Mouse (Mus musculus): ENCODE results near the gene Gadd45gip1. TPM values are rescaled to one million over a fixed set of nuclear protein-coding genes. Genes with fewer than 3 reads are reported as not detected.

Gadd45gip1 gene
- polyA plus RNA-seq, 1 experiment from 2014 or later: 44.2 TPM

GRCm38 (mm10) chr8:84797256-84797797 is 34.0 kb upstream of the Gadd45gip1 start:
- peaks cover 13% of the 10 kb centered on the region; the same call in 1 of the 2 replicates for H3K36me3 ChIP-seq (ENCODE audit: insufficient read depth)
- H3K27me3 ChIP-seq (ENCODE audit: insufficient read depth, low read length): peaks cover 22% of the 10 kb centered on the region
- no peak for ATAC-seq (ENCODE audit: insufficient read depth)
- WGBS: 83% methylated on average over 15 of the region's 15 CpGs
- H3K4me2 ChIP-seq: no peak overlapping the region
- no peaks in the 10 kb centered on the region for H3K9me3 ChIP-seq (ENCODE audit: low read depth, low read length)
- no peak for DNase-seq
- H3K4me3 ChIP-seq (ENCODE audit: low read depth, low read length): no peak overlapping the region
- no peak overlapping the region for H3K27ac ChIP-seq (ENCODE audit: low read depth)
- H3K9ac ChIP-seq: no peak overlapping the region
- peaks cover 28% of the 10 kb centered on the region for H3K4me1 ChIP-seq (ENCODE audit: insufficient read depth)
- TF ChIP-seq CTCF (IDR thresholded peaks at IDR 0.05; ENCODE audit: low read depth): no peak

DNA sequence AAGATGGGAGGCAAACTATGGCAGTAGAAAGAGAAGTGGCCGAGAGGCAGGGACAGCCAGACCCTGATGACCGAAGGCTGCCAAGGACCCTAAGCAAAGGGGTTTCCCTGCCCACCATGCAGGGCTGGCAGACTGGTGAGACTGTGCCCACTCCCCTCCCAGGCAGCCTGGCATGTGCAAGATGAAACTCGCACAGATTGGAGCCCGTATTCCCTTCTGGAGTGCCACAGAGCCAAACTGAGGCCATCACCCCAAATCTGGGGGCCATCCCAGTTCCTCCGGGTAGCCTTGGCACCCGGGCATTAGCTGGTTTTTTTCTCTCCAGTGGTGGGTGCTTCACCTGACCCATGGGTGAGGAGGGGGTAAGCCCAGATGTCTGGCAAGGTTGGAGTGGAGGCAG is 33.4 kb upstream of the Gadd45gip1 start:
- Histone ChIP-seq H3K9me3 (ENCODE audit: low read depth, low read length) (no peaks in the 10 kb centered on the region), H3K4me1 (ENCODE audit: insufficient read depth) (peaks cover 28% of the 10 kb centered on the region), H3K4me3 (ENCODE audit: low read depth, low read length) (peak overlapping the region; percentile 74), H3K27ac (ENCODE audit: low read depth) (no peak overlapping the region), H3K9ac (peak overlapping the region; percentile 17; the same call in 1 of the 2 replicates), H3K36me3 (ENCODE audit: insufficient read depth) (peaks cover 13% of the 10 kb centered on the region; the same call in 1 of the 2 replicates), H3K4me2 (peak overlapping the region; percentile 89), H3K27me3 (ENCODE audit: insufficient read depth, low read length) (peaks cover 22% of the 10 kb centered on the region)
- DNase-seq (no peak), ATAC-seq (ENCODE audit: insufficient read depth) (no peak)
- 73% methylated on average over 6 of the region's 6 CpGs for WGBS
- TF ChIP-seq CTCF (IDR thresholded peaks at IDR 0.05; ENCODE audit: low read depth): no peak

DNA sequence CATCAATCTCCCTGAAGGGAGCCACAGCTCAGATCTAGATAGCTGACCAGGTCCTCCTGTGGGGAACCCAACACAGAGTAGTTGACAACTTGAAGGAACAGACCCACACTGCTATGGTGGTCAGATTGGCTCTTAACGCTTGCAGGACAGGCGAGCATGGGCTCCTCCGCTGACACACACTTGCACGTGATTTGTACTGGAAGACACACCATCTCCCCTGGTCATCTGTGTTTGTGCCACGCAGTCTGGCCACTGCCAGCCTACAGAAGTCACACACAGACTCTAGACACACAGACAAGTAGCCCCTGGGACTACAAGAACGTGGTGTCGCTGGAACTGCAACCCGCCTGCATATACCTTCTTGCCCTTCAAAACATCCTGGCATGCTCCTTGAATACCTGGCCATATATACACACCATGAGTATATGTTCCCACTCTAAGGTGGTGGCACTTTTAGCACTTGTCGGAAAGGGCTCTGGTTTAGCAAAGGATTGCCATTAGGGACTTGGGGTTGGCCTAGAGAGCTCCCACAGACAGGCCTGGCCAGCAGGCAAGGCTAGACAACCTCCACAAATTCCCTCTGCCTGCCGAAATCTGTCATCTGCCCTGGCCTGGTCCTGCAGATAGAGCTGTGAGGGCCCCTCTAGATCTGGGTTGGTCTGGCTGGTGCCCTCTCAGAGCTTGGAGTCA is 32.7 kb upstream of the Gadd45gip1 start:
- H3K4me3 ChIP-seq (ENCODE audit: low read depth, low read length): peak overlapping the region; percentile 74
- peak overlapping the region; percentile 89 for H3K4me2 ChIP-seq
- DNase-seq: no peak
- no peak for ATAC-seq (ENCODE audit: insufficient read depth)
- peak overlapping the region; percentile 99 for H3K9ac ChIP-seq
- peaks cover 22% of the 10 kb centered on the region for H3K27me3 ChIP-seq (ENCODE audit: insufficient read depth, low read length)
- whole genome bisulfite sequencing: 53% methylated on average over 10 of the region's 10 CpGs
- H3K27ac ChIP-seq (ENCODE audit: low read depth): peak overlapping the region; percentile 93; the same call in 1 of the 2 replicates
- no peaks in the 10 kb centered on the region for H3K9me3 ChIP-seq (ENCODE audit: low read depth, low read length)
- H3K4me1 ChIP-seq (ENCODE audit: insufficient read depth): peaks cover 27% of the 10 kb centered on the region
- TF ChIP-seq CTCF (IDR thresholded peaks at IDR 0.05; ENCODE audit: low read depth): no peak
- H3K36me3 ChIP-seq (ENCODE audit: insufficient read depth): peaks cover 13% of the 10 kb centered on the region; the same call in 1 of the 2 replicates

DNA sequence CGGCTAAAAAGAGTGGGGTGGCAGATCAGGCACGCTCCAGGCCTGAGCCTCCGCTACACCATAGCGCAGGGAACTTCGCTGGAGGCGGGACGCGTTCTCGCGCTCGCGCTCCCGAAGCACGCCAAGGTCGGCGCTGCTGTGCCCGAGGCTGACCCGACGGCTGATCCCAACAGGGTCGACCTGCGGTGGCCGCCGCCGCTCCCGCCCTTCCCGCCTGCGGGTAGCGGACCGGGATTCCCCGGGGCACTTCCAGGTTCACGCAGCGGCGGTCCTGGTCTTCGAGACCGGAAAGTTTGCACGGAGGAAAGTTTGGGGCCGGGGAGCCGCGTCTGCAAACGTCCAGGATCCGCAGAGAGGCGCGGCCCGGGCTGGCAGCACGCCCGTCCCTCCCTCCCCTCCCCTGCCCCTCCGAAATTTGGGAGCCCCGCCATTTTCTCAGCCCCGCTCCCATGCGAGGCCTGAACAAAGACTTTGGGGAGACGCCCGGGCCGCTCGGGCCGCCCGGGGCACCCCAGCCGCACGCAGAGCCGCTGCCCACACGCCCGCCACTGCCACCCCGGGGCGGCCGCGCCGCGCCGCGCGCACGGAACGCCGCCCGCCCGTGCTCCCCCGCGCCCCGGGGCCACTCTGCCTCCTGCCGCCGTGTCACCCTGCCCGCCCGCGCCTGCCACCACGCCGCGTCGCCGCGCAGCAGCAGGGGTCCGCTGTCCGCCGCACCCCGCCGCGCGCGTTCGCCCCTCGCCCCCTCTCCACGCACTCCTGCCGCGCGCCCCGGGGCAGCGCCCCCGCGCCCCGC is 32.0 kb upstream of the Gadd45gip1 start:
- peak; percentile 36 for ATAC-seq (ENCODE audit: insufficient read depth)
- peak overlapping the region; percentile 74 for H3K4me3 ChIP-seq (ENCODE audit: low read depth, low read length)
- peak; percentile 84 for DNase-seq
- TF ChIP-seq CTCF (IDR thresholded peaks at IDR 0.05; ENCODE audit: low read depth): 0 out of 2 replicates have a peak, but pooled peaks have one; percentile 5
- peak overlapping the region; percentile 99 for H3K9ac ChIP-seq
- peaks cover 22% of the 10 kb centered on the region for H3K4me1 ChIP-seq (ENCODE audit: insufficient read depth)
- no peaks in the 10 kb centered on the region for H3K9me3 ChIP-seq (ENCODE audit: low read depth, low read length)
- WGBS: under 1% methylated on average over 86 of the region's 108 CpGs
- H3K4me2 ChIP-seq: peak overlapping the region; percentile 89
- H3K27ac ChIP-seq (ENCODE audit: low read depth): peak overlapping the region; percentile 93
- H3K27me3 ChIP-seq (ENCODE audit: insufficient read depth, low read length): peaks cover 22% of the 10 kb centered on the region
- peaks cover 13% of the 10 kb centered on the region; the same call in 1 of the 2 replicates for H3K36me3 ChIP-seq (ENCODE audit: insufficient read depth)

DNA sequence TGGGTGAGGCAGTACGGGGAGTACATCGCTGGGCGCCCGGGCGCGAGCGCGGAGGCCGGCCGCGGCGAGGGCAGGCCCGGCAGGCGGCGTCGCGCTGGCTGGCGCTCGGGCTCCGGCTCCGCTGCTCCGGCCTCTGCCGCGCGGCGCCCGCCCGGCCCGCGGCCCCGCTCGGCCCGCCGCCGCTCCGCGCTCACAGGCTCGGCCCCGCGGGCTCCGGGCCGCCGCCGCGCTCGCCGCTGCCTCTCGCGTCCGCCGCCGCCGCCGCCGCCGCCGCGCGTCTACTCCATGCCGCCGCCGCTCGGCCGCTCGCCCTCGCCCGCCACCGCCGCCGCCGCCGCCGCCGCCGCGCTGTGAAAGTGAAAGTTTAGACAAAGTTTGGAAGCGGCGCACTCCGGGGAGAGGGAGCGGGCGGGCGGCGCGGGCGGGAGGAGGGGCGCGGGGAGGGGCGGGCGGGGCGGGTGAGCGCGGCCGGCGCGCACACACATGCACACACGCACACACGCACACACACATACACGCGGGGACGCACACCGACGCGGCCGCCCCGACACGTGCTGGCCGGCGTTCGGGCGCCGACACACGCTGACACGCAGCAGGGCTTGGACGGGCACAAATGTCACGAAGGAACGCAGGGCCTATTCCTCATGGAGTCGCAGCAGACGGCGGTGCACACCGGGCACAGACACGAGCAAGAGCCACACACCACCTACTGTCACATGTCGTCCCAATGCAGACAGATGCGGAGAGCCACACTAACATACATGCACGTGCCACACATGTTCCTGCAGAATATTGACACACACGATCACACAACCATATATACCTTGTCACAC is 31.1 kb upstream of the Gadd45gip1 start, which contains the start of gene Nfix:
Gene Nfix (minus strand): TSS at position 346 of the 833 bp plus-strand sequence.
- peak; percentile 36 for ATAC-seq (ENCODE audit: insufficient read depth)
- under 1% methylated on average over 84 of the region's 125 CpGs for WGBS

DNA sequence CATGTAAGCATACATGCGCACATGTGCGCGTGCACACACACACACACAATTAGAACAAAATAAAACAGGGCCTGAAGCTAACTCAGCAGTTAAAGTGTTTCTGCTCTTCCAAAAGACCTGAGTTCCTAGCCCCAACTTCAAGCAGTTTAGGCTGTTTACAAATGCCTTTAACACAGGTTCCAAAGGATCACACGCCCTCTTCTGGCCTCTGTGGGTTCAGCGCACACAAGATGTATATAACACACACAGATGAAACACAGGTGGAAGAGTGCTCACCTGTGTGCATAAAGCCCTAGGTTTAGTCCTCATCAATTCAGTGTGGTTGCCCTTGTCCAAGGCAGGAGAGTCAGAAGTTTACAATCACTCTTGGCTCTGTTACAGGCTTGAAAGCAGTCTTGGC is 25.3 kb upstream of the Gadd45gip1 start:
- DNase-seq (no peak), ATAC-seq (ENCODE audit: insufficient read depth) (no peak)
- no peak overlapping the region for H3K9ac ChIP-seq
- no peaks in the 10 kb centered on the region for H3K9me3 ChIP-seq (ENCODE audit: low read depth, low read length)
- WGBS: 94% methylated on average over 5 of the region's 5 CpGs
- no peak overlapping the region for H3K4me3 ChIP-seq (ENCODE audit: low read depth, low read length)
- no peak overlapping the region for H3K4me2 ChIP-seq
- TF ChIP-seq CTCF (IDR thresholded peaks at IDR 0.05; ENCODE audit: low read depth): peak; percentile 32
- H3K36me3 ChIP-seq (ENCODE audit: insufficient read depth): no peaks in the 10 kb centered on the region
- peaks cover 3% of the 10 kb centered on the region for H3K4me1 ChIP-seq (ENCODE audit: insufficient read depth)
- H3K27me3 ChIP-seq (ENCODE audit: insufficient read depth, low read length): peaks cover 3% of the 10 kb centered on the region; the same call in 1 of the 2 replicates
- H3K27ac ChIP-seq (ENCODE audit: low read depth): no peak overlapping the region

More for the DNA sequence above, 31.1 kb upstream of the Gadd45gip1 start, which contains the start of gene Nfix:
- peaks cover 13% of the 10 kb centered on the region; the same call in 1 of the 2 replicates for H3K36me3 ChIP-seq (ENCODE audit: insufficient read depth)
- peak within 1 kb of the TSS; percentile 74 for H3K4me3 ChIP-seq (ENCODE audit: low read depth, low read length)
- peaks cover 18% of the 10 kb centered on the region for H3K4me1 ChIP-seq (ENCODE audit: insufficient read depth)
- peaks cover 24% of the 10 kb centered on the region for H3K27me3 ChIP-seq (ENCODE audit: insufficient read depth, low read length)
- DNase-seq: peak; percentile 80
- peak within 1 kb of the TSS; percentile 99 for H3K9ac ChIP-seq
- no peak for TF ChIP-seq CTCF (IDR thresholded peaks at IDR 0.05; ENCODE audit: low read depth)
- H3K9me3 ChIP-seq (ENCODE audit: low read depth, low read length): no peaks in the 10 kb centered on the region
- H3K27ac ChIP-seq (ENCODE audit: low read depth): peak within 1 kb of the TSS; percentile 93
- peak within 1 kb of the TSS; percentile 89 for H3K4me2 ChIP-seq

All from lung, embryonic 14.5 days (tissue).